Mouse (Mus musculus): ENCODE measurements around the gene Arhgef3.

GRCm38 (mm10) chr14:27360849-27361248 is 246.2 kb downstream of the Arhgef3 start:
- TF ChIP-seq CTCF (IDR thresholded peaks at IDR 0.05; ENCODE audit: low read depth) (no peak), EP300 (IDR thresholded peaks at IDR 0.05; ENCODE audit: low read depth) (no peak)
